Mouse (Mus musculus) left cerebral cortex, adult 2 months (tissue): ENCODE results near the gene Rgs7. TPM values are rescaled to one million over a fixed set of nuclear protein-coding genes. Genes with fewer than 3 reads are reported as not detected.

Experiments used
- DNase-seq, 2 experiments: peaks; one replicate each; pipeline ENCODE4 v3.0.0; 2021 to 2022; ENCODE audit warnings: low spot score in 2 of 2, mixed read lengths in 1 of 2; ENCODE audit errors: extremely low spot score in 1 of 2
- H3K27ac ChIP-seq: fragments of 200-600 bp; 2 replicates; pipeline ENCODE4 v1.8.1; 2022
- H3K4me3 ChIP-seq: fragments of 200-600 bp; 2 replicates; pipeline ENCODE4 v1.8.1; 2022
- CTCF ChIP-seq: fragments of 200-600 bp; IDR thresholded peaks from 2 replicates; pipeline ENCODE4 v1.8.1; 2022; ENCODE audit warnings: antibody characterized with exemption, mild to moderate bottlenecking, moderate library complexity
- intact Hi-C: fragments of 180-260 bp; cut with DNase I; formaldehyde crosslinking; loops from one replicate; pipeline ENCODE4 v1.15.1; 2025
- long read RNA-seq, 2 experiments: library from polyadenylated mRNA; stranded (forward); transcript quantifications; one replicate each; pipeline ENCODE4 v2.0.0; 2021; ENCODE audit warnings: borderline mapping rate in 2 of 2
- total RNA-seq, 2 experiments: library from RNA; stranded (reverse); gene quantifications; 2 replicates each; pipeline ENCODE4 v1.2.3; 2021

The Rgs7 gene
- 100 to 1,000 TPM; 114 to 120 TPM for total RNA-seq
- long read RNA-seq, experiment 1, partial matches to known transcripts = 6 of 18 reads
- long read RNA-seq, experiment 1, other reads (novel, unspliced or antisense) = 12 of 18 reads
- long read RNA-seq, experiment 2, partial matches to known transcripts = 9 of 15 reads
- long read RNA-seq, experiment 2, other reads (novel, unspliced or antisense) = 6 of 15 reads

DNA sequence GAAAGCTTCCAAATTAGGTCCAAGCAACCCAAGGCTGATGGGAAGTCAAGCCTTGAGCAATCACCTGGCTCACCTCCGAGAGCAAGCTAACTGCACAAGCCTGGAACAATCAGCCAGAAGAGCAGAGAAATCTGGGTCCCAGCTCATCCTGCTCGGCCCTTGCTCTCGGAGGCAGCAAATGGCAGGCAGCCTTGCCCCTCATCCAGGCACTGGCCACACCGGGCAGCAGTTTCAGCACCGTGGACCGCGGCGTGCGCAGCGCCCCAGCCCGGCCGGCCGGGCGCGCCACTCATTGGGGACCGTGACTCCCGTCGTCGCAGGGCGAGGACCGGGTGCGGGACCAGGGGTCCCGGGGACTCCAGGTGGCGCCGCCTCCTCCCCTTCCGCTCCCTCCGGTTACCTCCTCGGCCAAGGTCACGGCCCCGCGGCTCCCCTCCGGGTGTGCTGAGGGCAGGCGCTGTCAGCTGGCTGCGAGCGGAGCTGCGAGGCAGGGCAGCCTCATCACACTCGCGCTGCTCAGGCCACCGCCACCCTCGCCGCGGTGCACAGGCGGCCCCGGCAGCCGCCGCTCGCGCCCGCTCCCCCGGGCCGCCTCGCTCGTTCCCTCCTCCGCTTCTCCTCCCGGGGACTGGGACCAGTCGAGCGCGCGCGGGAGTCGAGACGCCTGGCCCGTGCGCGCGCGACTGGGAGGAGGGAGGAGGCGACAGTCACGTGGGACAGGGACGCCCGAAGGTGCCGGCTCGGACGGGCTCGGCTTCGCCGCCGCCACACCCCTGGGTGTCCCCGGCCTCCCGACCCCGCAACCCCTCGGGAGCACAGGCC is at the start of gene Rgs7:
Gene Rgs7, minus strand, starts transcription at position 640 of the 822 bp plus-strand sequence.
- peak within 1 kb of the TSS; percentile 97 for H3K27ac ChIP-seq
- no peak for TF ChIP-seq CTCF
- DNase-seq = peak; percentile 83 to 85
- intact Hi-C loops = loop anchor here (2.0 to 5.0 kb wide), 2 partner anchors 89 to 190 kb away; no protein-coding TSS in a partner anchor
- peak within 1 kb of the TSS; percentile 92 for H3K4me3 ChIP-seq

DNA sequence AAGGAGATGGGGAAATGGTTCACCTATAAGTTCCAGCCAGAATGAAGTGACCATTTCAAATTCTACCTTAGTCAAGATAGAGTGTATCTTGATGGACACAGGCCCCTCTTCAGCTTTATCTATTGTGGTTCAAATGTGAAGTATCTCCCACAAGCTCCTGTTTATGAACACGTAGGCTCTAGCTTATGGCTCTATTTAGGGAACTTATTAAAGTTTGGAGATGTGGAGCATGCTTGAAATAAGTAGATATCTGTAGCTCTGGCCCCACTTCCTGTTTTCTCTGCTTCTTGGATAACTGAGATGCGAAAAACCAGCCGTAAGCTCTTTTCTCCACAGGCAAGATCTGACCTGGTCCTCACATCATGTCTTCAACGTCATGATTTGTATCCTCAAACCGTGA is 48.4 kb upstream of the Rgs7 start:
- intact Hi-C loops = no loop called here

DNA sequence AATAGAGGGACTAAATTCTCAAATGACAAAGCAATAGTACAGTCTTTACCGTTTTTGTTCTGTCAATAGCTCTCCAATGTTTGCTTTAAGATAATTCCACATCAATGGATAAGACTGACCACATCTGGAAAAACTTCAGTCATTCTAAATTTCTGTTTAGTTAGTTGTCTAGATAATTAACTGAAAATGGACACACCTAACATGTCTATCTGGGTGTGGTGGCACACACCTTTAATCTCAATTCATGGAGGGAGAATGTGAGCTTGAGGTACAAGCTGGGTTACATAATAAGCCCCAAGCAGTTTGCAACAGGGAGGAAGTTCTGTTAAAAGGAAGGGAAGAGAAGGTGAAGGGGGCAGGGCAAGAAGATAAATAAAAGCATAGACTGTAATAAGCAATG is 45.0 kb upstream of the Rgs7 start:
- TF ChIP-seq CTCF = no peak
- intact Hi-C loops = no loop called here
- Histone ChIP-seq H3K4me3 (no peak overlapping the region), H3K27ac (no peak overlapping the region)
- no peak for DNase-seq

More for the DNA sequence above, 48.4 kb upstream of the Rgs7 start:
- no peak for TF ChIP-seq CTCF
- Histone ChIP-seq H3K4me3 (no peak overlapping the region), H3K27ac (no peak overlapping the region)
- no peak for DNase-seq

DNA sequence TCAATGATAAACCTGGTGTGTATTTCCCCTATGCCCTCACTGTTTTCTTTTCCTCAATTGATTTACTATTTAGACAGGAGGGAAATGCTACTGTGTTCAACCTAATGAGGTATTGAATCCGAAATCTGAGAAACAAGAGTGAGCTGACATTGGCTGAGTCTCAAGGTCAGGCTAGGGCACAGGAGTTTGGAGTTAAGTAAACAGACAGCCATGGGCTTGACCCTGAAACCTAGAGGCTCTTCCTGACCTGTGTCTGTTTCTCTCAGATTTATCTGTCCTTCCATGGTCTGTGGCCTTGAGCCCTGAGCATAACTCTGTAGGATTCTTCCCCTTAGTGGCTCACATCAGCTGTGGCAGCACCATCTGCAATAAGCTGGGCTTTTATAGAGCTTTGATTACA is 37.6 kb upstream of the Rgs7 start:
- DNase-seq = no peak
- intact Hi-C loops = no loop called here
- H3K27ac ChIP-seq = no peak overlapping the region
- TF ChIP-seq CTCF = no peak
- H3K4me3 ChIP-seq = no peak overlapping the region

DNA sequence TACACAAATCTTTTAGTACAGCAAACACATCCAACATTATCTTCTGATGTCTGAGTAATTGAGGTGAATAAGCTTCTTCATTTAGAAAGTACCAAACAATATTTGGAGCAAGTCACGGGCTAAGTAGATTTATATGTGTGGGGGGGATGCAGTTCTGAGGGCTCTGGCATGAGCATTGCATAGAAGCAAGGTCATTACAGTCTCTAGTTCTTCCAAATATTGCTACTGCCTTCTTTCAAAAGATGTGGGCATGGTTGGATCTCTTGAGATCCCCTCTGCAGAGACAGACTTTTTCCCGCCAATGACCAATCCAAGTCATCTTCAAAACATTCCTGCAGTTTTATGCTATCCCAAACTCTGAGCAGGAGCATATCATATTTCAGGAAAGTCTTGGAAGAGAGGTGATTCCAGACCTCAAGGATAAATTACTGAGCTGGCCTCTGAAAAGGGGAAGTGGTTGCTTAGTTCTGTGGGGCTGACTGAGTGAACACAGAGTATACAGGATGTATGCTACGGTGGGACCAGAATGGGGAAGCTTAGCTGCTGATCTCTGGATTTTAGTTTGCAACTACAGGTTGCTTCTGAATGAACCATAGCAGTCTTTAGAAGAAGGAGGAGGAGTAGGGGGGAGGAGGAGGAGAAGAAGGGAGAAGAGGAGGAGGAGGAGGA is 32.5 kb upstream of the Rgs7 start:
- intact Hi-C loops = no loop called here
- no peak overlapping the region for H3K27ac ChIP-seq
- no peak for DNase-seq
- H3K4me3 ChIP-seq = no peak overlapping the region
- no peak for TF ChIP-seq CTCF

DNA sequence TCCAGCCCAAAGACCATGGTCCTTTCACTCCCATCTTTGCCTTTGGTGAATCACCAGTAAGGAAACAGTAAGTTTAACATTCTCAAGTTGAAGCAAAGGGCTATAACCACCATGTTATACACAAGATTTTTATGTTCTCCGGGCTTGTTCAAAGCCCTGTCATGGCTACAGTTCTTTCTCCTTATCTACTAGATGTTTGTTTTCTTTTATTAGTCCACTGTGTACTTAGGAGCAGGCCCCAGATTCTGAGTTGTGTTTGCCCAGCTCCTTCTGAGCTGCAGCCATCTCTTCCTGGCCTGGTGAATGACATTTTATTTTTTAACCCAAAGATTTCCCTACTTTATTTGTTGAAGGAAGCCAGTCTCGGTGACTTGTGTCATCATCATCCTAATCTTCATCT is 31.3 kb upstream of the Rgs7 start:
- DNase-seq = no peak
- intact Hi-C loops = no loop called here
- Histone ChIP-seq H3K27ac (no peak overlapping the region), H3K4me3 (no peak overlapping the region)
- TF ChIP-seq CTCF = no peak

DNA sequence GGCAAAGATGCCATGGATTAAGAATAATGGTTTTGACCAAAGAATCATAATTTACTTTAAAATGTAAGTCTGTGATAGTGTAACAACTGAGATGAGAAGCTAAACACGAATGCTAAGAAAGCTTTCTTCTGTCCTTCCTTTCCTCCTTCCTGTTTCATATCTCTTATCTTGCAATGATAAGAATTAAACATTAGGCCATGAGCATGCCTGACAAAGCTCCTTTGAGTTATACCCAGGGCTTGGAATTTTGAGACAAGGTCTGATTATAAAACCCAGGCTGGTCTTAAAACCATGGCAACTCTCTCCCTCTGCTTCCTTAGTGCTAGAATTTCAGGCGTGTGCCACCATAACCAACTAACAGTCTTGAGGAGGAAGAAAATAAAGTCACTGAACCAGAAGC is 22.2 kb upstream of the Rgs7 start:
- no peak overlapping the region for H3K27ac ChIP-seq
- no peak overlapping the region for H3K4me3 ChIP-seq
- intact Hi-C loops = no loop called here
- no peak for DNase-seq
- TF ChIP-seq CTCF = no peak

DNA sequence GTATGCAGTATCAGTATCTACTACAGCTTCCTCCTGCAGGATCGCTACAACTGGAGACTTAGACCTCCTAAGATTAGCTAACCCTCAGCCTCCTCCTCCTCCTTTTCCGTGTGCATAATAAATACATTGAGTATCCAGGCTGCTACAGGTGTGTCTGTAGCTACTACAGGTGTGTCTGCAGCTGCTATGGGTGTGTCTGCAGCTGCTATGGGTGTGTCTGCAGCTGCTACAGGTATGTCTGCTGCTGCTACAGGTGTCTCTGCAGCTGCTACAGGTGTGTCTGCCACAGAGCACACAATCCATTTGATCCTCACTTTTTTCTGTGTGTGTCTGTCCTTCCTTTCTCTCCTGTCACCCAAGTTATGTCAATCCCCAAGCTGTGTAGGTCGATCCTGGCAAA is 19.9 kb upstream of the Rgs7 start:
- no peak overlapping the region for H3K27ac ChIP-seq
- intact Hi-C loops = no loop called here
- no peak overlapping the region for H3K4me3 ChIP-seq
- no peak for TF ChIP-seq CTCF
- DNase-seq = no peak

DNA sequence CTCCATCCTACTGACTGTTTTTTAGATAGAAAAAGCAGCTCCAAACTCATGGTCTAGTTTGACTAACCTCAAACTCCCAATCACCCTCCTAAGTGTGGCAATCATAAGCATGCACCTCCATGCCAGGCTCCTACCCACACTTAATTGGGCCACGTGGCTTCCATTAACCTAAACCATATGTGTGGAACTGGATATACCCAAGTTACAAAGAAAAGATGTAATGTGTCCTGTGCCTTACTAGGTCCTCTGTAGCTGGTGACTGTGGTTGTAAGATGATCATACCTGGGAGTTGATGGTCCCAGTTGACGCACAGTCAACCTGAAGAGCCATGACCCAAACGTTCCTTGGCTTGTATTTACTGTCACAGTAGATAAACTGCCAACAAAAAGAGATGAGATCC is 17.7 kb upstream of the Rgs7 start:
- no peak overlapping the region for H3K27ac ChIP-seq
- intact Hi-C loops = no loop called here
- DNase-seq = no peak
- no peak overlapping the region for H3K4me3 ChIP-seq
- TF ChIP-seq CTCF = no peak

DNA sequence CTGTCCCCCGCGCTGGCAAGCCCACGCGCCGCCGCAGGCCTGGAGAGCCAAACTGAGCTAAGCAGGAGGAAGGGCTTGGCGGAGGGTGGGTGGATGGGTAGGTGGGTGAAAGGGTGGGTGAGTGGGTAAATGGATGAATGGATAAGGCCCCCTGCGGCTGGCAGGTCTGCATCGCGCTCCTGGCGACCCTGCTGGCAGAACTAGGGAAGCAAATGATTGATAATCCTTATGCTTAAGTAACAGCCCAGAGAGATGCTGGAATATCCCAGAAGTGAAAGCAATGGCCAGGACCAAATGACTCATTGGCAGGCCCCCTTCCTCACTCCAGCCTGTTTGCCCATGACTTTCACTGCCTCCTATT is 363 bp upstream of the Rgs7 start:
- no peak; the same call in 1 of the 2 replicates for TF ChIP-seq CTCF
- intact Hi-C loops = loop anchor here (2.0 to 5.0 kb wide), 2 partner anchors 88 to 190 kb away; no protein-coding TSS in a partner anchor
- peak overlapping the region; percentile 92 for H3K4me3 ChIP-seq
- DNase-seq = no peak
- peak overlapping the region; percentile 97 for H3K27ac ChIP-seq

DNA sequence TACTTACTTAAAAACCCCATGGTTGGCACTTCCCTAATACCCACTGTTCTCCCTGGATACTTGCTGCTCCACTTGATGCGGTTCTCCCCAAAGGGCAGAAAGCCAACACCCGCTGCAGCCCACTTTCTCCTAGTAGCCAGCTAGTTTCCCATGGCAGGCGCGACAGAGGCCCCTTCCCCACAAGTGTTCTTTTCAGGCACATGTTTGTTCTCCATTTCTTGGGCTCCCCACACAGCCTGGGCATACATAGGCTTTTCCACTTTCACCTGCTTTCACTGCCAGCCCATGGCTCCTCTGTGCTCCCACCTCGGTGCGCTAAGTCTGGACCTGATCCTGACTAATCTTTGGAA is 814 bp downstream of the Rgs7 start:
- Histone ChIP-seq H3K27ac (peak overlapping the region; percentile 97), H3K4me3 (peak overlapping the region; percentile 92)
- DNase-seq = peak; percentile 13 to 30
- intact Hi-C loops = loop anchor here (5.0 kb wide), 1 partner anchor 189 kb away; no protein-coding TSS in a partner anchor
- no peak for TF ChIP-seq CTCF

DNA sequence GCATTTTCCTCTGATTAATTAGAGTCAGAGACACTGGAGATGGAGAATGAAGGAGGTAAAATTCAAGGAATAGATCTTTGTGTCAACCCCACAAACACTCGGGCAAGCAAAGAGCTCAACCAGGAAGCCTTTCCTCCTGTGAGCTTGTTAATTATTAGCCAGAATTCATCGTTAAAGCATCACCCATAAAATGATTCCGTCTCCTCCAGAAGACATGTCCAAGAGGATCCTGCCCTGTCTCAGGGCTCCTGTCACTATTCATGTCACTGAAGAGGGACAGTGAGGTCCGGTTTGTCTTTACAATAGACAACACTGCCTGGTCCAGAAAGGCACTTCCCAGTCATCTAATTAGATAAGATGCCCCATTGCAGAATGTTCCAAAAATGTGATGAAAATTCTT is 7.2 kb downstream of the Rgs7 start:
- no peak for TF ChIP-seq CTCF
- intact Hi-C loops = no loop called here
- H3K27ac ChIP-seq = no peak overlapping the region
- DNase-seq = no peak
- no peak overlapping the region for H3K4me3 ChIP-seq
